Mouse (Mus musculus): ENCODE results near the gene Zc3h12d.

DNA sequence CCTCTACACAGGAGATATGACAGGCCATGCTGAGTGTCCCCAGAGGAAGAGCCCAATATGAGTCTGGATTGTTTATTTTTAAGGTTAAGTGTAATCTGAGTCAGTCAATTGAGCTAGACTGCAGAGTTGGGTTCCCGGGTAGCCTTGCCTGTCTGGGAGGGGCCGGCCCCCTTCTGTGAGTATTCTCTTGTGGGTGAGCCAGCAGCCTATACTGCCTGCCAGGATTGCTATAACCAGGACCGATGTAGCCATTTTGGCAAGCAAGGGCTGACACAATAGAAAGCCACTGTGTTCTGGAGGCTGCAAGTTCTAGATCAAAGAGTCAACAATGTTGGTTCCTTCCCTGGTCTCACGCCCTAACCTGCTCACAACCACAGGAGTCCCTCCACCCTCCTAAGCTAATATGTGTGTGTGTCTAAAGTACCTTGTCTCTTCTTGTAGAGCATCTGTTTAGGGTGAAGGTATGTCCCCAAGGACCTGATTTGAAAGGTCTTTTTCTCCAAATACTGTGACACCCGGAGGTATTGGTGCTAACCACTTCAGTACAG lies 6.7 kb downstream of the Zc3h12d start:
- TF ChIP-seq GATA1 (IDR thresholded peaks at IDR 0.05; ENCODE audit: low read length) (no peak), TAL1 (IDR thresholded peaks at IDR 0.05; ENCODE audit: low read length) (no peak)
